Mouse (Mus musculus): ENCODE measurements around the gene Banf2. TPM values are rescaled to one million over a fixed set of nuclear protein-coding genes. Genes with fewer than 3 reads are reported as not detected.
A peak's percentile ranks its signal among the peaks of the same experiment; 100 is the strongest.

The Banf2 gene
- polyA plus RNA-seq, 1 experiment from 2014 or later = not detected

- 2% methylated on average over 30 of the region's 30 CpGs for WGBS
- ATAC-seq (ENCODE audit: insufficient read depth) (peak; percentile 16; the same call in 1 of the 2 replicates), DNase-seq (peak; percentile 64)
- Histone ChIP-seq H3K4me1 (ENCODE audit: insufficient read depth) (peaks cover 21% of the 10 kb centered on the region), H3K4me2 (peak overlapping the region; percentile 82), H3K4me3 (ENCODE audit: low read depth, low read length) (peak overlapping the region; percentile 94), H3K36me3 (ENCODE audit: insufficient read depth) (peaks cover 18% of the 10 kb centered on the region), H3K27ac (ENCODE audit: low read depth) (peak overlapping the region; percentile 98), H3K27me3 (ENCODE audit: insufficient read depth, low read length) (no peaks in the 10 kb centered on the region), H3K9me3 (ENCODE audit: low read depth, low read length) (no peaks in the 10 kb centered on the region), H3K9ac (peak overlapping the region; percentile 97)
- no peak for TF ChIP-seq CTCF (IDR thresholded peaks at IDR 0.05; ENCODE audit: low read depth)
Observed at GRCm38 (mm10) chr2:144009551-144010281, 23.1 kb upstream of the Banf2 start.

- H3K27me3 ChIP-seq (ENCODE audit: insufficient read depth, low read length) = no peaks in the 10 kb centered on the region
- WGBS = under 1% methylated on average over 72 of the region's 107 CpGs
- ATAC-seq (ENCODE audit: insufficient read depth) (peak; percentile 45), DNase-seq (peak; percentile 87)
- peaks cover 18% of the 10 kb centered on the region for H3K36me3 ChIP-seq (ENCODE audit: insufficient read depth)
- peak overlapping the region; percentile 82 for H3K4me2 ChIP-seq
- peak overlapping the region; percentile 97 for H3K9ac ChIP-seq
- no peaks in the 10 kb centered on the region for H3K9me3 ChIP-seq (ENCODE audit: low read depth, low read length)
- TF ChIP-seq CTCF (IDR thresholded peaks at IDR 0.05; ENCODE audit: low read depth) = peak; percentile 73
- peak overlapping the region; percentile 94 for H3K4me3 ChIP-seq (ENCODE audit: low read depth, low read length)
- peak overlapping the region; percentile 98 for H3K27ac ChIP-seq (ENCODE audit: low read depth)
- H3K4me1 ChIP-seq (ENCODE audit: insufficient read depth) = peaks cover 14% of the 10 kb centered on the region
Observed at GRCm38 (mm10) chr2:144010282-144011044, 22.4 kb upstream of the Banf2 start.

GRCm38 (mm10) chr2:144011080-144011551 lies 21.7 kb upstream of the Banf2 start, which contains the start of gene Rrbp1:
TSS of gene Rrbp1 (minus strand) at chr2:144011263.
- no peak for TF ChIP-seq CTCF (IDR thresholded peaks at IDR 0.05; ENCODE audit: low read depth)
- Histone ChIP-seq H3K4me1 (ENCODE audit: insufficient read depth) (peaks cover 8% of the 10 kb centered on the region; the same call in 1 of the 2 replicates), H3K27ac (ENCODE audit: low read depth) (peak within 1 kb of the TSS; percentile 98), H3K9me3 (ENCODE audit: low read depth, low read length) (no peaks in the 10 kb centered on the region), H3K4me3 (ENCODE audit: low read depth, low read length) (peak within 1 kb of the TSS; percentile 94), H3K36me3 (ENCODE audit: insufficient read depth) (peaks cover 18% of the 10 kb centered on the region), H3K9ac (peak within 1 kb of the TSS; percentile 97), H3K27me3 (ENCODE audit: insufficient read depth, low read length) (no peaks in the 10 kb centered on the region), H3K4me2 (peak within 1 kb of the TSS; percentile 82)
- ATAC-seq (ENCODE audit: insufficient read depth) (peak; percentile 98), DNase-seq (peak; percentile 98)
- WGBS = under 1% methylated on average over 38 of the region's 53 CpGs

- Histone ChIP-seq H3K36me3 (ENCODE audit: insufficient read depth) (0 out of 2 replicates have a peak, but pooled peaks cover 3% of the 10 kb centered on the region), H3K9ac (no peak overlapping the region), H3K27me3 (ENCODE audit: insufficient read depth, low read length) (no peaks in the 10 kb centered on the region), H3K27ac (ENCODE audit: low read depth) (no peak overlapping the region), H3K4me1 (ENCODE audit: insufficient read depth) (peaks cover 4% of the 10 kb centered on the region; the same call in 1 of the 2 replicates), H3K4me3 (ENCODE audit: low read depth, low read length) (no peak overlapping the region), H3K4me2 (peak overlapping the region; percentile 3; the same call in 1 of the 2 replicates), H3K9me3 (ENCODE audit: low read depth, low read length) (no peaks in the 10 kb centered on the region)
- no peak for TF ChIP-seq CTCF (IDR thresholded peaks at IDR 0.05; ENCODE audit: low read depth)
- ATAC-seq (ENCODE audit: insufficient read depth) (no peak), DNase-seq (peak; percentile 65)
- WGBS = 56% methylated on average over 11 of the region's 11 CpGs
Observed at GRCm38 (mm10) chr2:144014051-144014450, 18.8 kb upstream of the Banf2 start.

- Histone ChIP-seq H3K27ac (ENCODE audit: low read depth) (no peak overlapping the region), H3K4me1 (ENCODE audit: insufficient read depth) (peaks cover 2% of the 10 kb centered on the region; the same call in 1 of the 2 replicates), H3K9me3 (ENCODE audit: low read depth, low read length) (no peaks in the 10 kb centered on the region), H3K4me3 (ENCODE audit: low read depth, low read length) (no peak overlapping the region), H3K36me3 (ENCODE audit: insufficient read depth) (0 out of 2 replicates have a peak, but pooled peaks cover under 1% of the 10 kb centered on the region), H3K27me3 (ENCODE audit: insufficient read depth, low read length) (no peaks in the 10 kb centered on the region), H3K9ac (no peak overlapping the region), H3K4me2 (peak overlapping the region; percentile 3; the same call in 1 of the 2 replicates)
- DNase-seq (no peak), ATAC-seq (ENCODE audit: insufficient read depth) (no peak)
- no peak for TF ChIP-seq CTCF (IDR thresholded peaks at IDR 0.05; ENCODE audit: low read depth)
- 55% methylated on average over 5 of the region's 5 CpGs for WGBS
Observed at GRCm38 (mm10) chr2:144014481-144014880, 18.4 kb upstream of the Banf2 start.

GRCm38 (mm10) chr2:144015861-144016260 lies 17.0 kb upstream of the Banf2 start:
- Histone ChIP-seq H3K9me3 (ENCODE audit: low read depth, low read length) (no peaks in the 10 kb centered on the region), H3K4me2 (no peak overlapping the region), H3K9ac (no peak overlapping the region), H3K4me3 (ENCODE audit: low read depth, low read length) (no peak overlapping the region), H3K27ac (ENCODE audit: low read depth) (no peak overlapping the region), H3K4me1 (ENCODE audit: insufficient read depth) (no peaks in the 10 kb centered on the region), H3K36me3 (ENCODE audit: insufficient read depth) (no peaks in the 10 kb centered on the region), H3K27me3 (ENCODE audit: insufficient read depth, low read length) (no peaks in the 10 kb centered on the region)
- ATAC-seq (ENCODE audit: insufficient read depth) (no peak), DNase-seq (no peak)
- no peak for TF ChIP-seq CTCF (IDR thresholded peaks at IDR 0.05; ENCODE audit: low read depth)
- WGBS = 80% methylated on average over 9 of the region's 9 CpGs

- no peaks in the 10 kb centered on the region for H3K27me3 ChIP-seq (ENCODE audit: insufficient read depth, low read length)
Observed at GRCm38 (mm10) chr2:144019971-144020370, 12.9 kb upstream of the Banf2 start.

More at GRCm38 (mm10) chr2:144019971-144020370, 12.9 kb upstream of the Banf2 start:
- Histone ChIP-seq H3K27ac (ENCODE audit: low read depth) (no peak overlapping the region), H3K36me3 (ENCODE audit: insufficient read depth) (no peaks in the 10 kb centered on the region), H3K9ac (no peak overlapping the region), H3K4me3 (ENCODE audit: low read depth, low read length) (no peak overlapping the region), H3K4me2 (no peak overlapping the region), H3K9me3 (ENCODE audit: low read depth, low read length) (no peaks in the 10 kb centered on the region), H3K4me1 (ENCODE audit: insufficient read depth) (no peaks in the 10 kb centered on the region)
- no peak for TF ChIP-seq CTCF (IDR thresholded peaks at IDR 0.05; ENCODE audit: low read depth)
- 48% methylated on average over 2 of the region's 2 CpGs for WGBS
- ATAC-seq (ENCODE audit: insufficient read depth) (no peak), DNase-seq (no peak)
